Mouse (Mus musculus) olfactory bulb, adult 2 months (tissue): ENCODE measurements around the gene Olfr730. TPM values are rescaled to one million over a fixed set of nuclear protein-coding genes. Genes with fewer than 3 reads are reported as not detected.

Source experiments
- H3K27ac ChIP-seq: fragments of 200-500 bp; 2 replicates; pipeline ENCODE4 v1.5.1; 2012; ENCODE audit warnings: low read depth, low read length; ENCODE audit not compliant: insufficient read depth
- H3K4me1 ChIP-seq: fragments of 200-500 bp; 2 replicates; pipeline ENCODE4 v1.6.1; 2012; ENCODE audit warnings: low read length; ENCODE audit not compliant: control insufficient read depth, insufficient read depth
- H3K4me3 ChIP-seq: fragments of 200-500 bp; 2 replicates; pipeline ENCODE4 v1.5.1; 2012; ENCODE audit warnings: mild to moderate bottlenecking, low read depth, low read length, moderate library complexity; ENCODE audit not compliant: insufficient read depth
- CTCF ChIP-seq: fragments of 200-500 bp; IDR thresholded peaks from 2 replicates; pipeline ENCODE4 v1.5.1; 2012; ENCODE audit warnings: low read depth, mild to moderate bottlenecking, low read length, moderate library complexity; ENCODE audit not compliant: insufficient read depth
- POLR2A ChIP-seq: fragments of 200-500 bp; IDR thresholded peaks from 2 replicates; pipeline ENCODE4 v1.6.1; 2012; ENCODE audit warnings: mild to moderate bottlenecking, low read depth, low read length, moderate library complexity; ENCODE audit not compliant: insufficient read depth
- WGBS: fragments of 180-500 bp; shearing (Covaris S2); methylation state at CpG from one replicate; pipeline ENCODE4 v1.1.7; 2018; 5-methylcytosine and 5-hydroxymethylcytosine counted together
- polyA plus RNA-seq: library from polyadenylated mRNA; stranded (reverse); fragments of >200 nt; gene quantifications from 2 replicates; pipeline ENCODE4 v1.2.4, GENCODE M21; 2012; ENCODE audit warnings: low replicate concordance; ENCODE audit not compliant: missing spikeins, insufficient read depth, insufficient read length

The Olfr730 gene
- polyA plus RNA-seq, result not detected in 2 replicates

- 38% methylated on average over 1 of the region's 1 CpGs for WGBS
Measured at GRCm38 (mm10) chr14:50188098-50188497, at the start of gene Olfr730. Gene Olfr730 (minus strand): TSS chr14:50188198.

GRCm38 (mm10) chr14:50152810-50153209 is 35.2 kb downstream of the Olfr730 start, which contains the start of gene Olfr729:
Gene Olfr729 (minus strand): TSS chr14:50152910.
- H3K27ac ChIP-seq, result no peak within 1 kb of the TSS
- H3K4me1 ChIP-seq, result no peaks in the 10 kb centered on the region
- H3K4me3 ChIP-seq, result no peak within 1 kb of the TSS
- no peak for TF ChIP-seq POLR2A
- no peak for TF ChIP-seq CTCF

More at GRCm38 (mm10) chr14:50188098-50188497, at the start of gene Olfr730:
- TF ChIP-seq CTCF (no peak), POLR2A (no peak)
- Histone ChIP-seq H3K4me3 (no peak within 1 kb of the TSS), H3K27ac (no peak within 1 kb of the TSS), H3K4me1 (no peaks in the 10 kb centered on the region)

- Histone ChIP-seq H3K4me3 (no peak within 1 kb of the TSS), H3K4me1 (no peaks in the 10 kb centered on the region), H3K27ac (no peak within 1 kb of the TSS)
- WGBS, result 89% methylated on average over 5 of the region's 5 CpGs
- TF ChIP-seq CTCF (no peak), POLR2A (no peak)
Measured at GRCm38 (mm10) chr14:50142580-50142979, 45.4 kb downstream of the Olfr730 start, which contains the start of gene Olfr728. Gene Olfr728 (minus strand): TSS chr14:50142680.

Other genes starting within 250 kb of the Olfr730 start
- gene Olfr724, start 224.9 kb downstream of the Olfr730 start, polyA plus RNA-seq, result not detected in 2 replicates
- gene Olfr725, start 147.8 kb downstream of the Olfr730 start, polyA plus RNA-seq, result not detected in 2 replicates
- gene Olfr726, start 97.2 kb downstream of the Olfr730 start, polyA plus RNA-seq, result not detected in 2 replicates
- not detected in 2 replicates for gene Olfr727, start 65.0 kb downstream of the Olfr730 start, polyA plus RNA-seq
- gene Olfr728, start 45.5 kb downstream of the Olfr730 start, polyA plus RNA-seq, result not detected in 2 replicates
- gene Olfr729, start 35.3 kb downstream of the Olfr730 start, polyA plus RNA-seq, result not detected in 2 replicates
- gene Olfr731, start 53.7 kb upstream of the Olfr730 start, polyA plus RNA-seq, result not detected in 2 replicates
- gene Olfr732, start 96.0 kb upstream of the Olfr730 start, polyA plus RNA-seq, result not detected in 2 replicates
- not detected in 2 replicates for gene Olfr733, start 113.3 kb upstream of the Olfr730 start, polyA plus RNA-seq
- not detected in 2 replicates for gene Olfr734, start 138.6 kb upstream of the Olfr730 start, polyA plus RNA-seq
- gene Olfr735, start 160.7 kb upstream of the Olfr730 start, polyA plus RNA-seq, result not detected in 2 replicates
- gene Tlr11, start 169.7 kb upstream of the Olfr730 start, polyA plus RNA-seq, result not detected in 2 replicates
- gene Olfr736, start 193.0 kb upstream of the Olfr730 start, polyA plus RNA-seq, result not detected in 2 replicates
- not detected in 2 replicates for gene Olfr738, start 219.4 kb upstream of the Olfr730 start, polyA plus RNA-seq
- not detected in 2 replicates for gene Olfr739, start 230.4 kb upstream of the Olfr730 start, polyA plus RNA-seq